Mouse (Mus musculus) liver, embryonic 14.5 days (tissue): Measurements from ENCODE around the gene Plk3.
A peak's percentile ranks its signal among the peaks of the same experiment; 100 is the strongest.

Experiments
- CTCF ChIP-seq: IDR thresholded peaks from 2 replicates; pipeline ENCODE4 v1.5.1; 2016; ENCODE audit warnings: antibody characterized with exemption, low read depth, control low read depth
- EP300 ChIP-seq: IDR thresholded peaks from 2 replicates; pipeline ENCODE4 v1.6.1; 2016; ENCODE audit warnings: antibody characterized with exemption, low read depth

GRCm38 (mm10) chr4:117139217-117139612 lies 5.5 kb upstream of the Plk3 start:
- TF ChIP-seq CTCF (peak; percentile 89), EP300 (no peak)
